Mouse (Mus musculus): Measurements from ENCODE around the gene Upp1.

Upp1 gene

GRCm38 (mm10) chr11:9167331-9167730, 49.4 kb downstream of the Upp1 start:
- no peak for DNase-seq

- DNase-seq, result no peak
Measured at GRCm38 (mm10) chr11:9181477-9181876, 63.6 kb downstream of the Upp1 start.

Measured in thymus, postnatal 14 days (tissue).